Mouse (Mus musculus): ENCODE results near the gene Dnaja2.

Gene Dnaja2

GRCm38 (mm10) chr8:85500460-85500859, 54.7 kb downstream of the Dnaja2 start:
- no peak for DNase-seq

GRCm38 (mm10) chr8:85498577-85498976, 56.6 kb downstream of the Dnaja2 start:
- DNase-seq: no peak

- DNase-seq: no peak
These were observed 58.4 kb downstream of the Dnaja2 start for GRCm38 (mm10) chr8:85496778-85497177.

GRCm38 (mm10) chr8:85496125-85496524, 59.0 kb downstream of the Dnaja2 start:
- DNase-seq: no peak

- no peak for DNase-seq
These were observed 61.9 kb downstream of the Dnaja2 start for GRCm38 (mm10) chr8:85492940-85493931.

- DNase-seq: peak; percentile 97
These were observed 62.8 kb downstream of the Dnaja2 start, which contains the start of gene Gpt2 for GRCm38 (mm10) chr8:85492125-85492875. Gpt2 (plus strand) TSS chr8:85492576.

- DNase-seq: no peak
These were observed 65.6 kb downstream of the Dnaja2 start for GRCm38 (mm10) chr8:85489546-85489945.

GRCm38 (mm10) chr8:85488631-85489030, 66.5 kb downstream of the Dnaja2 start:
- DNase-seq: no peak

GRCm38 (mm10) chr8:85487906-85488620, 67.1 kb downstream of the Dnaja2 start:
- peak; percentile 23 for DNase-seq
